Mouse (Mus musculus) right cerebral cortex, adult 18-20 months (tissue): ENCODE measurements around the gene Wdr90.
"Not testable (repeated sequence)": the region's sequence is repeated elsewhere in the genome, so short reads cannot be mapped to it uniquely, and the experiment has no call there.

Source experiments
- DNase-seq: peaks from one replicate; pipeline ENCODE4 v3.0.0; 2022; ENCODE audit warnings: mixed read lengths

Wdr90 gene

GRCm38 (mm10) chr17:25829558-25830017 lies 31.7 kb downstream of the Wdr90 start:
- DNase-seq = no peak

- DNase-seq = peak; percentile 87
Observed at GRCm38 (mm10) chr17:25828712-25829557, 32.4 kb downstream of the Wdr90 start, which contains the start of gene Jmjd8. Gene Jmjd8, plus strand, starts transcription at chr17:25828867.

GRCm38 (mm10) chr17:25828223-25828594 lies 33.1 kb downstream of the Wdr90 start:
- DNase-seq = no peak

GRCm38 (mm10) chr17:25827546-25828222 lies 33.6 kb downstream of the Wdr90 start:
- DNase-seq = no peak

- no peak for DNase-seq
Observed at GRCm38 (mm10) chr17:25827011-25827410, 34.3 kb downstream of the Wdr90 start.

- no peak for DNase-seq
Observed at GRCm38 (mm10) chr17:25825984-25826570, 35.2 kb downstream of the Wdr90 start.

GRCm38 (mm10) chr17:25825311-25825710 lies 36.0 kb downstream of the Wdr90 start:
- no peak for DNase-seq

GRCm38 (mm10) chr17:25824362-25825142 lies 36.7 kb downstream of the Wdr90 start:
- no peak for DNase-seq

- DNase-seq = peak; percentile 85
Observed at GRCm38 (mm10) chr17:25823452-25823851, 37.8 kb downstream of the Wdr90 start, which contains the start of gene Wdr24. Gene Wdr24, plus strand, starts transcription at chr17:25823627.

GRCm38 (mm10) chr17:25818851-25819780 lies 42.2 kb downstream of the Wdr90 start:
- DNase-seq = no peak

GRCm38 (mm10) chr17:25817662-25818061 lies 43.6 kb downstream of the Wdr90 start:
- DNase-seq = no peak

GRCm38 (mm10) chr17:25813471-25813870 lies 47.8 kb downstream of the Wdr90 start:
- peak; percentile 93 for DNase-seq

- DNase-seq = no peak
Observed at GRCm38 (mm10) chr17:25810890-25811289, 50.4 kb downstream of the Wdr90 start.

- DNase-seq = no peak
Observed at GRCm38 (mm10) chr17:25809606-25810340, 51.5 kb downstream of the Wdr90 start.

GRCm38 (mm10) chr17:25808789-25809605 lies 52.3 kb downstream of the Wdr90 start, which contains the start of gene Fbxl16:
Gene Fbxl16, plus strand, starts transcription at chr17:25809085.
- DNase-seq = peak; percentile 95

- no peak for DNase-seq
Observed at GRCm38 (mm10) chr17:25808028-25808427, 53.3 kb downstream of the Wdr90 start.

GRCm38 (mm10) chr17:25807452-25807851 lies 53.8 kb downstream of the Wdr90 start:
- not testable (repeated sequence) for DNase-seq

- DNase-seq = no peak
Observed at GRCm38 (mm10) chr17:25806507-25806906, 54.8 kb downstream of the Wdr90 start.

GRCm38 (mm10) chr17:25802825-25803517 lies 58.3 kb downstream of the Wdr90 start:
- DNase-seq = peak; percentile 89
